Mouse (Mus musculus): ENCODE data around the gene Cntrob.
"Not testable (repeated sequence)": the region's sequence is repeated elsewhere in the genome, so short reads cannot be mapped to it uniquely, and the experiment has no call there.

Cntrob gene

GRCm38 (mm10) chr11:69340161-69341131 lies 16.9 kb upstream of the Cntrob start, which contains the start of gene Rnf227:
TSS of gene Rnf227 (plus strand) at chr11:69340461.
- in situ Hi-C loops (cut with MseI, MboI), result no loop called here

GRCm38 (mm10) chr11:69334796-69335195 lies 11.2 kb upstream of the Cntrob start:
- in situ Hi-C loops (cut with MseI, MboI), result no loop called here

GRCm38 (mm10) chr11:69333922-69334321 lies 10.3 kb upstream of the Cntrob start:
- in situ Hi-C loops (cut with MseI, MboI), result no loop called here

- in situ Hi-C loops (cut with MseI, MboI), result no loop called here
These were observed 9.2 kb upstream of the Cntrob start for GRCm38 (mm10) chr11:69332713-69333253.

- in situ Hi-C loops (cut with MseI, MboI), result no loop called here
These were observed 8.4 kb upstream of the Cntrob start for GRCm38 (mm10) chr11:69331929-69332405.

- in situ Hi-C loops (cut with MseI, MboI), result no loop called here
These were observed 7.6 kb upstream of the Cntrob start for GRCm38 (mm10) chr11:69331152-69331551.

- in situ Hi-C loops (cut with MseI, MboI), result no loop called here
These were observed 4.9 kb upstream of the Cntrob start for GRCm38 (mm10) chr11:69328517-69328916.

GRCm38 (mm10) chr11:69327648-69328047 lies 4.1 kb upstream of the Cntrob start:
- in situ Hi-C loops (cut with MseI, MboI), result no loop called here

GRCm38 (mm10) chr11:69327157-69327442 lies 3.5 kb upstream of the Cntrob start:
- in situ Hi-C loops (cut with MseI, MboI), result no loop called here

- in situ Hi-C loops (cut with MseI, MboI), result no loop called here
These were observed 3.0 kb upstream of the Cntrob start for GRCm38 (mm10) chr11:69326408-69327156.

- in situ Hi-C loops (cut with MseI, MboI), result no loop called here
These were observed 2.2 kb upstream of the Cntrob start, which contains the start of gene Kcnab3 for GRCm38 (mm10) chr11:69325628-69326407. TSS of gene Kcnab3 (plus strand) at chr11:69326258.

- in situ Hi-C loops (cut with MseI, MboI), result no loop called here
These were observed 1.2 kb upstream of the Cntrob start for GRCm38 (mm10) chr11:69324749-69325148.

GRCm38 (mm10) chr11:69322693-69323471 lies 693 bp downstream of the Cntrob start:
- in situ Hi-C loops (cut with MseI, MboI), result no loop called here

GRCm38 (mm10) chr11:69322010-69322409 lies 1.6 kb downstream of the Cntrob start:
- in situ Hi-C loops (cut with MseI, MboI), result no loop called here

- in situ Hi-C loops (cut with MseI, MboI), result no loop called here
These were observed 2.0 kb downstream of the Cntrob start for GRCm38 (mm10) chr11:69321580-69321979.

GRCm38 (mm10) chr11:69318000-69318399 lies 5.6 kb downstream of the Cntrob start:
- in situ Hi-C loops (cut with MseI, MboI), result not testable (repeated sequence)

GRCm38 (mm10) chr11:69316361-69316760 lies 7.2 kb downstream of the Cntrob start:
- in situ Hi-C loops (cut with MseI, MboI), result no loop called here

GRCm38 (mm10) chr11:69311266-69311665 lies 12.3 kb downstream of the Cntrob start:
- in situ Hi-C loops (cut with MseI, MboI), result no loop called here

GRCm38 (mm10) chr11:69306039-69306438 lies 17.5 kb downstream of the Cntrob start:
- in situ Hi-C loops (cut with MseI, MboI), result no loop called here

- in situ Hi-C loops (cut with MseI, MboI), result no loop called here
These were observed 18.3 kb downstream of the Cntrob start for GRCm38 (mm10) chr11:69305291-69305690.

- in situ Hi-C loops (cut with MseI, MboI), result no loop called here
These were observed 20.8 kb downstream of the Cntrob start for GRCm38 (mm10) chr11:69302817-69303216.

Measured in mouse trophoblast stem cell (cell line).